Mouse (Mus musculus): ENCODE data around the gene Rfx4. TPM values are rescaled to one million over a fixed set of nuclear protein-coding genes. Genes with fewer than 3 reads are reported as not detected.

Gene Rfx4
- polyA plus RNA-seq, 1 experiment from 2014 or later: 34.3 TPM

DNA sequence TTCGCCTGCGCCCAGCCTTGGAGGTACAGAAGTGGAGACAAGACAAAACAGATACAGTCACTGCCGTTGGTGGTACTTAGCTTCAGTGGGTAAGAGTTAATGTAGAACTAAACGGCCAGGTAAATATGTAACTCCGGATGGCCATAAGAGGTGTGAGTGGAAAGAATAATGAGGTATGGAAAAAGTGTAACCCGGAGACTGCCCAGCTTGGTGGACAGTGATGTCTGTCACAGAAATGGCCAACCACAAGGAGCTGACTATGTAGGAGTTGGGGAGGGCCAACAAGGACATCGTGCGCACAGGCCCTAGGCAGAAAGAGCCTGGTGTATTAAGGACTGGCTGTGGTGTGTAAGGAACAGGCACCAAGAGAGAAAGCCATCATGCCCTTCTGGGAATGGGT lies 130.9 kb downstream of the Rfx4 start:
- WGBS: 94% methylated on average over 8 of the region's 8 CpGs
- Histone ChIP-seq H3K27ac (no peak overlapping the region), H3K9ac (replicated peaks) (no peak overlapping the region), H3K9me3 (no peaks in the 10 kb centered on the region), H3K4me3 (replicated peaks) (no peak overlapping the region), H3K36me3 (peaks cover 3% of the 10 kb centered on the region; the same call in 1 of the 2 replicates), H3K4me2 (replicated peaks) (no peak overlapping the region), H3K4me1 (replicated peaks) (peaks cover 14% of the 10 kb centered on the region), H3K27me3 (no peaks in the 10 kb centered on the region)
- ATAC-seq: no peak

DNA sequence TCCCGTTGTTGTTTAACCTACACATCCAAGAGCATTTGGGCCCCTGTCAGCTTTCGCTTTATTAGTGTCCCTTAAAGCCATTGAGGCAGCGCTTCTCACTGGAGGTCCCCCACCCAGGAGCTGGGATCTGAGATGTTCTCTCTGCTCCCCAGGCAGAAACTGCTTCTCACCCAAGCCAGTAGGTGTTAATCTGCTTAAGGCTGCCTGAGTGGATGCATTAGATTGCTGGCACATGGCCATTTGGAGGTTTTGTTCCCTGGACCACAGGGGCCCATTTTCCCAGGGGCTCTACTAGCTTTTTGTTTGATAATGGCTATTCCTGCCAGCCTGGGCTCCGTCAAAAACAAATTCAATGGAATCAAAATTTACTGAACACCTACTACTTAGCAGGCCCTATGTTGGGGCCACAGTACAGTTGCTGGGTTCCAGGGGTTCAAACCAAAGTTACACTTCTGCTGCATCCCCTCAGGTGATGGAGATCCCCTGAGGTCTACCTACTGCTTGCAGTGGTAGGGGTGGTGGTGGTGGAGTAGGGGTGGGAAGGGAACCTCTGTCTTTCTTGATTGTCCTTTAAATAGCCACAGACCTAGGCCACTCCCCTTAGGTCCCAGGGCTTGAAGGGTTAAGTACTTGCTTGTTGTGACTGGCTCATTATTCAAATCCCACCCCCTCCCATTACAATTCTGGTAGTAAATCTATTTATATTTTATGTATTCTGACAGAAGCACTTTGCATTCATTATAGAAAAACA lies 133.4 kb downstream of the Rfx4 start:
- Histone ChIP-seq H3K9ac (replicated peaks) (no peak overlapping the region), H3K4me1 (replicated peaks) (peaks cover 14% of the 10 kb centered on the region), H3K36me3 (peaks cover 11% of the 10 kb centered on the region), H3K27me3 (no peaks in the 10 kb centered on the region), H3K4me3 (replicated peaks) (no peak overlapping the region), H3K27ac (peak overlapping the region; percentile 47), H3K9me3 (no peaks in the 10 kb centered on the region), H3K4me2 (replicated peaks) (no peak overlapping the region)
- ATAC-seq: peak; percentile 76
- WGBS: 37% methylated on average over 4 of the region's 4 CpGs

- Histone ChIP-seq H3K4me1 (replicated peaks) (no peaks in the 10 kb centered on the region), H3K4me2 (replicated peaks) (no peak overlapping the region), H3K4me3 (replicated peaks) (no peak overlapping the region), H3K9ac (replicated peaks) (no peak overlapping the region), H3K36me3 (peaks cover 64% of the 10 kb centered on the region), H3K27ac (no peak overlapping the region), H3K27me3 (no peaks in the 10 kb centered on the region), H3K9me3 (no peaks in the 10 kb centered on the region)
- no peak for ATAC-seq
- WGBS: 93% methylated on average over 10 of the region's 10 CpGs
These were observed 140.0 kb downstream of the Rfx4 start for GRCm38 (mm10) chr10:84895810-84896358.

DNA sequence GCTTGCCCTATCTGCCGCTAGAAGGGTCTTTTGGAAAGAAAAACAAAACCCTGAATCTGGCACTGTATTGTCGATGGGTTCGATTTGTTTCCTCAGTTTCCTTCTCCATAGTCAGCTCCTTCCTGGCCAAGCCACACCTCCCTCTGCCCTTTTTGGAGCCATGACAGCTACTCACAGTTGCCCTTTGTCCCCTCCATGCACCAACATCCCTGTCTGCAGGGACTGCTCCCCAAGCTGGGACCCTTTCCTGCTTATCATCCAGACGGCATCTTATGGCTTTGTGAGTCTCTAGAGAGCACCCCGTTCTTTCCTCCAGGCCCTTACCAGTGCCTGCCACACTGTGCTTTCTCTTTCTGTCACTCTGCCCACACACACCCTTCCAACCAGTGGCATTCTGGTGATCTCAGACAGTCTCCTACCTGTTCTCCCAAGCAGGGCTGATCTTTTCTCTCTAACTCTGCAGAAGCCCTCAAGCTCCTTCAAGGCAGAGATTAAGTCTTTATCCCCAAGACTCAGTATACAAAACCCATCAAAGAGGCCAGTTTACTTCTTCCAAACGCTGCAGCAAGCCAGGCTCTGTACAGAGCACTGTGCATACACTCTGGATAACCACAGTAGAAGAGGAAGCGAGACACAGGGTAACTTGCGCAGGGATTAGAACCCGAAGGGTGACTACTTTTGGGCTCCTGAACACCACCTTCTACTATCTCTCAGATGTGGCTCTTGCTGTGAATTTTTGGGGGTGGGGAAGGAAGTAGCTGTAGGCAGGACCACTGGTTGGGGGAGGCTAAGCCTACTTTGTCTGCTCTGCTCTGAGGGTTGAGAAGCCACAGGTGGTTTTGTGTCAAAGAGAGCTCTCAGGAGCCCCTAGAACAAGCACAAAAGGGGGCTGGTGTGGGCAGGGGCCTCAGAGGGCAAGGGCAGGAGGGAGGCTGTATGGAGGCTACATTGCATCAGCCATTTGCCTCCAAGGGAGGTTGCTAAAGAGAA lies 141.4 kb downstream of the Rfx4 start:
- Histone ChIP-seq H3K4me3 (replicated peaks) (no peak overlapping the region), H3K4me2 (replicated peaks) (no peak overlapping the region), H3K9me3 (no peaks in the 10 kb centered on the region), H3K36me3 (peaks cover 62% of the 10 kb centered on the region), H3K27me3 (no peaks in the 10 kb centered on the region), H3K4me1 (replicated peaks) (0 out of 2 replicates have a peak, but pooled peaks cover under 1% of the 10 kb centered on the region), H3K27ac (no peak overlapping the region), H3K9ac (replicated peaks) (no peak overlapping the region)
- WGBS: 71% methylated on average over 9 of the region's 9 CpGs
- ATAC-seq: no peak

DNA sequence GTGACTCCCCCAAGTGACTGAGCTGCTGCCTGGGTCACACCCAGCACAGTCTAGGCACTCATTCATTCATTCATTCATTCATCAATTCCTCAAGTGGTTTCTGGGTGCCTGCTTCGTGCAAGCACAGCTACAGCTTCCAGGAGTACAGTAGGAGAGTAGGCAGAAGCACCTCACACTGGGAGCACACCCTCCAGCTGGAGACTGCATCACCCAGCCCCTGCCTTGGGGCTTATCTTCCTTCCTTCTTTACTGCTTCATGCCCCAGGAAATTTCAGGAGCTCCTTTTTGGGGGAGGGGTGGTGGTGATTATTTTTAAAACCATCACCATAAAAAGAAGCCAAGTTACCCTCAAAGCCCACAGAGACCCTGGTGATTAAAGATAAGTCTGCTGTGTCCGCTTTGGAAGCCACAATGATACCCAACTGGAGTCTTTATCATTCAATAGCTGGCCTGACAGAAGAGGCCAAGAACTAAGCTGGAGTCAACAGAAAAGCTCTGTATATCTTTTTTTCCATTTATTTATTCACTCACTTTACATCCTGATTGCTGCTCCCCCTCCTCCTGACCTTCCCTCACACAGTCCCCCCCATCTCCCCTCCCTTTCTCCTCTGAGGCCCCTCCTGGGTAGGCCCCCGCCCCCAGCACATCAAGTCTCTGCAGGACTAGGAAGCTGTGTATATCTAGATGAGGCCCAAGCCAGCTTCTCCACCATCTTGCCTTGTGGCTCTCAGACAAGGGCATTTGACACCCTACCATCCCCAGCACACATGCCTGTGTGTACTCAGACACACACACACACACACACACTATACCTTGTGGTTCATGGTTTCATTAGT lies 142.5 kb downstream of the Rfx4 start:
- Histone ChIP-seq H3K4me2 (replicated peaks) (no peak overlapping the region), H3K27me3 (no peaks in the 10 kb centered on the region), H3K4me3 (replicated peaks) (no peak overlapping the region), H3K36me3 (peaks cover 65% of the 10 kb centered on the region), H3K4me1 (replicated peaks) (peaks cover 10% of the 10 kb centered on the region), H3K27ac (no peak overlapping the region), H3K9ac (replicated peaks) (no peak overlapping the region), H3K9me3 (no peaks in the 10 kb centered on the region)
- WGBS: 75% methylated on average over 3 of the region's 3 CpGs
- no peak for ATAC-seq

GRCm38 (mm10) chr10:84901676-84902075 lies 145.8 kb downstream of the Rfx4 start:
- Histone ChIP-seq H3K36me3 (peaks cover 49% of the 10 kb centered on the region), H3K27me3 (no peaks in the 10 kb centered on the region), H3K4me2 (replicated peaks) (no peak overlapping the region), H3K9ac (replicated peaks) (no peak overlapping the region), H3K4me1 (replicated peaks) (peaks cover 19% of the 10 kb centered on the region), H3K4me3 (replicated peaks) (no peak overlapping the region), H3K27ac (no peak overlapping the region), H3K9me3 (no peaks in the 10 kb centered on the region)
- no peak for ATAC-seq
- 81% methylated on average over 5 of the region's 5 CpGs for WGBS

DNA sequence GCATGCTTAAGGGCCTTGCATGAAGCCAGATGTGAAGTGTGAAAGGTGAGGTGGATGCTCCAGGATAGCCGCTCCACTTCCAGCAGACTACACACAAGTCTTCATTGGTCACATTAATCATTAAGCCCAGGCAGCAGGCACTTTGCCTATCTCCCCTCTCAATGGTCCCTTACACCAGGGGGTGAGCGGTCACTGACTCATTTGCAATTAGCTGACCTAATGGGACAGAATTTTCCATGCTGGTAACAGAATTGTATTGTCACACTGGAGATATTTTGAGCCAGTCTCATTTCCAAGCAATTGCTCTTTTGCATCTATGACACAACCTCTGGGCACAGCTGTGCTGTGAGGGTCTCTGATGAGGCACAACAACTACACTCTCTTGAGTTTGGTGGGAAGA lies 146.4 kb downstream of the Rfx4 start:
- no peak overlapping the region for H3K4me3 ChIP-seq (replicated peaks)
- peaks cover 19% of the 10 kb centered on the region for H3K4me1 ChIP-seq (replicated peaks)
- no peak overlapping the region for H3K9ac ChIP-seq (replicated peaks)
- no peak for ATAC-seq
- H3K36me3 ChIP-seq: peaks cover 43% of the 10 kb centered on the region
- no peak overlapping the region for H3K27ac ChIP-seq
- WGBS: 96% methylated on average over 2 of the region's 2 CpGs
- H3K4me2 ChIP-seq (replicated peaks): no peak overlapping the region
- H3K9me3 ChIP-seq: no peaks in the 10 kb centered on the region
- H3K27me3 ChIP-seq: no peaks in the 10 kb centered on the region

GRCm38 (mm10) chr10:84903307-84903706 lies 147.4 kb downstream of the Rfx4 start:
- Histone ChIP-seq H3K4me1 (replicated peaks) (peaks cover 19% of the 10 kb centered on the region), H3K4me2 (replicated peaks) (peak overlapping the region; percentile 25; the same call in 1 of the 2 replicates), H3K9me3 (no peaks in the 10 kb centered on the region), H3K36me3 (peaks cover 35% of the 10 kb centered on the region), H3K9ac (replicated peaks) (0 out of 2 replicates have a peak overlapping the region, but pooled peaks have one; percentile 14), H3K4me3 (replicated peaks) (no peak overlapping the region), H3K27me3 (no peaks in the 10 kb centered on the region), H3K27ac (peak overlapping the region; percentile 47; the same call in 1 of the 2 replicates)
- 42% methylated on average over 7 of the region's 7 CpGs for WGBS
- peak; percentile 74 for ATAC-seq

GRCm38 (mm10) chr10:84903742-84904141 lies 147.9 kb downstream of the Rfx4 start:
- Histone ChIP-seq H3K9me3 (no peaks in the 10 kb centered on the region), H3K9ac (replicated peaks) (peak overlapping the region; percentile 19; the same call in 1 of the 2 replicates), H3K27ac (peak overlapping the region; percentile 47; the same call in 1 of the 2 replicates), H3K4me1 (replicated peaks) (peaks cover 19% of the 10 kb centered on the region), H3K4me2 (replicated peaks) (peak overlapping the region; percentile 25), H3K36me3 (peaks cover 31% of the 10 kb centered on the region), H3K4me3 (replicated peaks) (no peak overlapping the region), H3K27me3 (no peaks in the 10 kb centered on the region)
- peak; percentile 54 for ATAC-seq
- WGBS: 20% methylated on average over 5 of the region's 5 CpGs

DNA sequence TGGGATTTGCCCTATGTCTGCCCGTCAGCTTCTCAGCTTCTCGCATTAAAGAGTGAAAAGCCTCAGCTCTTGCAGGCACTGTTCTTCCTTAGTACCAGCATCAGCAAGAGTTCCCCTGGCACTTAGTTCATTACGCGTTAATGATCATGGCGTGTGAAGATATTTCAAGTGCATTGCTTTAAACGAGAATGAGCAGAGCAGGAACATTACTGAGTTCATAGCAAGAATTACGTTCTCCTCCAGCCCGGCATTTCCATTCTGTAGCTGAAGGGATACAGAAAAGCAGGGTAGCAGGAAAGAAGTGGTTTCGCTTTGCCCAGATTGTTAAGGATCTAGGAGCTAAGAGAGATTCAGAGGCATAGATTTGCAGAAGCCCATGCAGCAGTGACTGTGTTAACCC lies 151.0 kb downstream of the Rfx4 start:
- Histone ChIP-seq H3K27me3 (no peaks in the 10 kb centered on the region), H3K4me1 (replicated peaks) (peaks cover 48% of the 10 kb centered on the region), H3K27ac (0 out of 2 replicates have a peak overlapping the region, but pooled peaks have one; percentile 36), H3K4me2 (replicated peaks) (no peak overlapping the region), H3K36me3 (peaks cover 21% of the 10 kb centered on the region), H3K9ac (replicated peaks) (no peak overlapping the region), H3K9me3 (no peaks in the 10 kb centered on the region), H3K4me3 (replicated peaks) (no peak overlapping the region)
- ATAC-seq: no peak
- WGBS: 77% methylated on average over 9 of the region's 9 CpGs

DNA sequence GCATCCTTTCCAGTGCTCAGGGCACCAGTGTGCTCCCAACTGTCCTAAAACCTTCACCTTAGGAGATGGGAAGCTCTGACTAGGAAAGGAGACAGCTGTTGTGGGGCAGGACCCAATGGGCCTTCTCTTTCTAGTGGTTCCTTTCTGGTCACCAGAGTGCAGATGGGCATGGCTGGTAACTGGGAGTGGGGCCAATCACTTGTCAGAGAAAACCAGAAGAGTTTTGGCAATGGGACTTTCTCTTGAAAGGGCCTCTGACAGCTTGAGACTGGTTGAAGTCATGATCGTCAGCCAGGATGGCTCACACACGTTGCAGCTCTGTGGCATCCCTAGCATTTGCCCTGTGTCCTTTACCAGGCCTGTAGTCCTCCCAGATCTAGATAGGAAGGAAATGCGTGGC lies 152.1 kb downstream of the Rfx4 start:
- Histone ChIP-seq H3K36me3 (peaks cover 14% of the 10 kb centered on the region), H3K9ac (replicated peaks) (no peak overlapping the region), H3K4me1 (replicated peaks) (peaks cover 41% of the 10 kb centered on the region), H3K4me3 (replicated peaks) (no peak overlapping the region), H3K27ac (no peak overlapping the region), H3K9me3 (no peaks in the 10 kb centered on the region), H3K27me3 (no peaks in the 10 kb centered on the region), H3K4me2 (replicated peaks) (no peak overlapping the region)
- no peak for ATAC-seq
- WGBS: 81% methylated on average over 3 of the region's 3 CpGs
